Mouse (Mus musculus) hindbrain, embryonic 16.5 days (tissue): Measurements from ENCODE around the gene Ikzf3. TPM values are rescaled to one million over a fixed set of nuclear protein-coding genes. Genes with fewer than 3 reads are reported as not detected.

Experiments used
- ATAC-seq: fragments of 200-750 bp; cut with Nextera tagmentation; 2 replicates; pipeline ENCODE4 v1.8.0; 2017; ENCODE audit warnings: moderate TSS enrichment, moderate library complexity
- H3K27ac ChIP-seq: fragments of 300-500 bp; sonication (generic); 2 replicates; pipeline ENCODE4 v1.5.1; 2014; ENCODE audit warnings: low read depth, mild to moderate bottlenecking, control low read depth, low read length, moderate library complexity
- H3K27me3 ChIP-seq: fragments of 300-500 bp; sonication (generic); replicated peaks from 2 replicates; pipeline ENCODE4 v1.6.1; 2014; ENCODE audit warnings: low read length; ENCODE audit not compliant: control insufficient read depth, insufficient read depth
- H3K36me3 ChIP-seq: fragments of 300-500 bp; sonication (generic); 2 replicates; pipeline ENCODE4 v1.6.1; 2014; ENCODE audit warnings: mild to moderate bottlenecking, low read length, moderate library complexity, mixed read lengths; ENCODE audit not compliant: control insufficient read depth, insufficient read depth
- H3K4me1 ChIP-seq: fragments of 300-500 bp; sonication (generic); 2 replicates; pipeline ENCODE4 v1.6.1; 2014; ENCODE audit warnings: low read depth, low read length; ENCODE audit not compliant: control insufficient read depth, insufficient read depth
- H3K4me2 ChIP-seq: fragments of 300-500 bp; sonication (generic); 2 replicates; pipeline ENCODE4 v1.6.1; 2014; ENCODE audit warnings: mild to moderate bottlenecking, low read length, control low read depth, moderate library complexity
- H3K4me3 ChIP-seq: fragments of 300-500 bp; sonication (generic); 2 replicates; pipeline ENCODE4 v1.5.1; 2014; ENCODE audit warnings: mild to moderate bottlenecking, low read length, control low read depth, moderate library complexity
- H3K9ac ChIP-seq: fragments of 300-500 bp; sonication (generic); 2 replicates; pipeline ENCODE4 v1.6.1; 2014; ENCODE audit warnings: low read depth, mild to moderate bottlenecking, control low read depth, low read length, moderate library complexity
- H3K9me3 ChIP-seq: fragments of 300-500 bp; sonication (generic); 2 replicates; pipeline ENCODE4 v1.6.1; 2014; ENCODE audit warnings: mild to moderate bottlenecking, low read length, moderate library complexity; ENCODE audit not compliant: control insufficient read depth
- WGBS: fragments of 180-500 bp; shearing (Covaris S2); extraction: QIAGEN DNeasy Blood & Tissue Kit; methylation state at CpG from one replicate; pipeline ENCODE4 v1.1.7; 2014; 5-methylcytosine and 5-hydroxymethylcytosine counted together
- polyA plus RNA-seq: library from polyadenylated mRNA; unstranded; fragments of >200 nt; fragmentation: Nextera tagmentation; extraction: Ambion mirVana; gene quantifications from 2 replicates; pipeline ENCODE4 v1.2.1, GENCODE M21; 2015

The Ikzf3 gene
- polyA plus RNA-seq, 1 experiment from 2014 or later: 0.45 TPM

GRCm38 (mm10) chr11:98580301-98581121, 34.7 kb upstream of the Ikzf3 start:
- no peak for ATAC-seq
- Histone ChIP-seq H3K36me3 (peaks cover 12% of the 10 kb centered on the region), H3K4me1 (peaks cover 10% of the 10 kb centered on the region), H3K9ac (no peak overlapping the region), H3K9me3 (no peaks in the 10 kb centered on the region), H3K4me3 (no peak overlapping the region), H3K27ac (no peak overlapping the region), H3K27me3 (no peaks in the 10 kb centered on the region), H3K4me2 (no peak overlapping the region)
- 80% methylated on average over 16 of the region's 16 CpGs for WGBS

GRCm38 (mm10) chr11:98577776-98578175, 31.9 kb upstream of the Ikzf3 start:
- Histone ChIP-seq H3K27ac (no peak overlapping the region), H3K36me3 (peaks cover 8% of the 10 kb centered on the region), H3K4me1 (no peaks in the 10 kb centered on the region), H3K9me3 (no peaks in the 10 kb centered on the region), H3K9ac (no peak overlapping the region), H3K4me3 (no peak overlapping the region), H3K27me3 (no peaks in the 10 kb centered on the region), H3K4me2 (no peak overlapping the region)
- 77% methylated on average over 5 of the region's 5 CpGs for WGBS
- no peak for ATAC-seq

GRCm38 (mm10) chr11:98569461-98569860, 23.6 kb upstream of the Ikzf3 start:
- no peaks in the 10 kb centered on the region for H3K4me1 ChIP-seq
- H3K9me3 ChIP-seq: no peaks in the 10 kb centered on the region
- 89% methylated on average over 6 of the region's 6 CpGs for WGBS

GRCm38 (mm10) chr11:98568326-98568725, 22.5 kb upstream of the Ikzf3 start:
- Histone ChIP-seq H3K9ac (no peak overlapping the region), H3K27ac (no peak overlapping the region), H3K36me3 (no peaks in the 10 kb centered on the region), H3K4me1 (no peaks in the 10 kb centered on the region), H3K4me2 (no peak overlapping the region), H3K27me3 (no peaks in the 10 kb centered on the region), H3K9me3 (no peaks in the 10 kb centered on the region), H3K4me3 (no peak overlapping the region)
- 90% methylated on average over 8 of the region's 8 CpGs for WGBS
- no peak for ATAC-seq

More at GRCm38 (mm10) chr11:98569461-98569860, 23.6 kb upstream of the Ikzf3 start:
- no peak overlapping the region for H3K4me2 ChIP-seq
- H3K36me3 ChIP-seq: no peaks in the 10 kb centered on the region
- H3K27me3 ChIP-seq: no peaks in the 10 kb centered on the region
- H3K9ac ChIP-seq: no peak overlapping the region
- H3K27ac ChIP-seq: no peak overlapping the region
- no peak overlapping the region for H3K4me3 ChIP-seq
- no peak for ATAC-seq

- H3K4me1 ChIP-seq: no peaks in the 10 kb centered on the region
- no peak for ATAC-seq
- H3K36me3 ChIP-seq: no peaks in the 10 kb centered on the region
- H3K4me2 ChIP-seq: no peak overlapping the region
- H3K9ac ChIP-seq: no peak overlapping the region
- no peak overlapping the region for H3K4me3 ChIP-seq
- WGBS: 71% methylated on average over 13 of the region's 13 CpGs
- H3K27ac ChIP-seq: no peak overlapping the region
- H3K27me3 ChIP-seq: no peaks in the 10 kb centered on the region
- no peaks in the 10 kb centered on the region for H3K9me3 ChIP-seq
Measured at GRCm38 (mm10) chr11:98563921-98564414, 18.1 kb upstream of the Ikzf3 start.

GRCm38 (mm10) chr11:98563025-98563424, 17.2 kb upstream of the Ikzf3 start:
- no peaks in the 10 kb centered on the region for H3K36me3 ChIP-seq
- H3K9ac ChIP-seq: no peak overlapping the region
- no peaks in the 10 kb centered on the region for H3K9me3 ChIP-seq
- no peak overlapping the region for H3K27ac ChIP-seq
- H3K4me1 ChIP-seq: no peaks in the 10 kb centered on the region
- H3K4me3 ChIP-seq: no peak overlapping the region
- no peak overlapping the region for H3K4me2 ChIP-seq
- no peak for ATAC-seq
- no peaks in the 10 kb centered on the region for H3K27me3 ChIP-seq
- WGBS: 86% methylated on average over 3 of the region's 3 CpGs

GRCm38 (mm10) chr11:98560942-98561341, 15.1 kb upstream of the Ikzf3 start:
- Histone ChIP-seq H3K9me3 (no peaks in the 10 kb centered on the region), H3K4me3 (no peak overlapping the region), H3K27me3 (no peaks in the 10 kb centered on the region), H3K9ac (no peak overlapping the region), H3K4me2 (no peak overlapping the region), H3K4me1 (no peaks in the 10 kb centered on the region), H3K36me3 (no peaks in the 10 kb centered on the region), H3K27ac (no peak overlapping the region)
- 37% methylated on average over 7 of the region's 7 CpGs for WGBS
- ATAC-seq: no peak

- Histone ChIP-seq H3K27me3 (peaks cover under 1% of the 10 kb centered on the region), H3K4me1 (peaks cover 7% of the 10 kb centered on the region), H3K27ac (no peak overlapping the region), H3K9me3 (no peaks in the 10 kb centered on the region), H3K9ac (no peak overlapping the region), H3K36me3 (no peaks in the 10 kb centered on the region), H3K4me3 (no peak overlapping the region), H3K4me2 (no peak overlapping the region)
- no peak for ATAC-seq
- WGBS: 63% methylated on average over 12 of the region's 12 CpGs
Measured at GRCm38 (mm10) chr11:98555124-98555700, 9.4 kb upstream of the Ikzf3 start.

GRCm38 (mm10) chr11:98553966-98554365, 8.1 kb upstream of the Ikzf3 start:
- Histone ChIP-seq H3K4me1 (peaks cover 7% of the 10 kb centered on the region), H3K36me3 (no peaks in the 10 kb centered on the region), H3K9ac (no peak overlapping the region), H3K4me3 (no peak overlapping the region), H3K27me3 (peaks cover 12% of the 10 kb centered on the region), H3K4me2 (no peak overlapping the region), H3K27ac (no peak overlapping the region), H3K9me3 (no peaks in the 10 kb centered on the region)
- no peak for ATAC-seq
- 88% methylated on average over 4 of the region's 4 CpGs for WGBS
